Mouse (Mus musculus) kidney, postnatal 14 days (tissue): ENCODE results near the gene Susd3.

Experiments
- DNase-seq: peaks from one replicate; pipeline ENCODE4 v3.0.0; 2022; ENCODE audit warnings: mixed read lengths

Susd3 gene

DNA sequence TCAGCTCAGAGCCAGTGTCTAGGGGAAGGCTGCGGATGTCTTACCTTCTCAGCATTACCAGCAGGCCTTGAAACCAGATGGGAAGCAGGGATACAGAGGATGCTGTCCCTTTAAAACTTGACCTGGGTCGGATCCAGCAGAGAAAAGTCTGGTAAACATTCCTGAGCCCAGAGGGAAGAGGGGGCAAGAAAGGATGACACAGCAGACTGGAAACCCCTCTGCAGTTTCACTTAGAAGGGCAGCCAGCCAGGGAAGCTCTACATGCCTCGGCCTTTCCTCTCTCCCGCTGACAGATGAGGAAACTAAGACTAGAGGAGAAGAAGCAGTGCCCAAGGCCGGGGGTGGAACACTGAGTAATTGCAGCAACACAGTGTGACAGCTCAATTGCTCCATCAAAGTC is 64.9 kb downstream of the Susd3 start:
- DNase-seq: no peak

- DNase-seq: no peak
Observed at GRCm38 (mm10) chr13:49183161-49183560, 65.3 kb downstream of the Susd3 start.

DNA sequence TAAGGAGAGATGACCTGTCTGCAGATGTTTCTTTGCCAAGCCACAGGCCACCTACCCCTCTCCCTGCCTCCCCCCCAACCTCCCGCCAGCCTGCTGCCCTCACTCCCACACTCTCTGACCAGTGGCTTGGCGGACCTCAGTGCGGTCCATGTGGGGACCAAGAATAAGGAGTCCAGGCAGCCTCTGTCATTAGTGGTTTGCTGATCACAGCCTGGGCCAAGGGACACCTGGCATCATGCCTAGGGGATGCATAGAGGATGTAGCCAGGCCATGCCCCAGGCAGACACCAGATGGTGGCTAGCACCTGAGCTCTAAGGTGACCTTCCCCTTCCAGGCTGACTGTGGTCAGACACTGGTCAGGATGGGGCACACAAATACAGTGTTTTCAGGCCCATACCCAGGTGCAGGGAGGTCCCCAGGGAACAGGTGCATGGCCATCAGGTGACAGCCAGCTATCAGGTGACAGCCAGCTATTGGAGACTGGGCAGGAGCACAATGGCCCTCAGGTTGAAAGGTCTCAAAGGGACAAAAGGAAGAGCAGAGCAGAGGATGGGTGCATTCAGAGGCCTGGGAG is 67.0 kb downstream of the Susd3 start:
- no peak for DNase-seq

GRCm38 (mm10) chr13:49180691-49181090 is 67.8 kb downstream of the Susd3 start:
- no peak for DNase-seq
